ENCODE assay signal across 11 mouse cellular contexts in genomic region chr2:38485409-38485808, GRCm38 (mm10). TPM values are rescaled to one million over a fixed set of nuclear protein-coding genes. Genes with fewer than 3 reads are reported as not detected.
A peak's percentile ranks its signal among the peaks of the same experiment; 100 is the strongest.
DNase-seq lines count a peak whose midpoint lies in the region; ATAC-seq and TF ChIP-seq lines count a peak whose summit lies in the region.
"Had no signal": no experiment of that assay in that cellular context is flagged by ENCODE, and none has a peak within 500 bp of the region (broad histone marks: within the 10 kb centered on the region; RNA-seq: fewer than 3 reads in every experiment).

No protein-coding gene starts in this region.

- no peak overlapping the region for H3K9ac ChIP-seq in embryonic facial prominence, embryonic 14.5 days (ENCODE audit: low read depth, low read length)
- H3K9ac ChIP-seq in liver, postnatal 0 days (replicated peaks), result no peak overlapping the region

- H3K27ac ChIP-seq in heart, embryonic 10.5 days, result 0 out of 2 replicates have a peak overlapping the region, but pooled peaks have one; percentile 49
- peak overlapping the region; percentile 36; the same call in 1 of the 2 replicates for H3K27ac ChIP-seq in layer of hippocampus, adult 2 months
- peak overlapping the region; percentile 56; the same call in 1 of the 2 replicates for H3K27ac ChIP-seq in embryonic facial prominence, embryonic 14.5 days (replicated peaks; ENCODE audit: low read depth, low read length)
- H3K27ac ChIP-seq in liver, postnatal 0 days (ENCODE audit: low read depth), result peak overlapping the region; percentile 94
- H3K27ac ChIP-seq: hindbrain, postnatal 0 days had no signal

- intact Hi-C loops in heart, postnatal 25 days (cut with DNase I), result loop anchor here (5.0 kb wide), 1 partner anchor 47 kb away; no protein-coding TSS in a partner anchor

- no peaks in the 10 kb centered on the region for H3K9me3 ChIP-seq in heart, embryonic 10.5 days
- no peaks in the 10 kb centered on the region for H3K9me3 ChIP-seq in embryonic facial prominence, embryonic 14.5 days (ENCODE audit: control insufficient read depth, low read length)
- no peaks in the 10 kb centered on the region for H3K9me3 ChIP-seq in liver, postnatal 0 days (ENCODE audit: low read length)

- DNase-seq in heart, embryonic 10.5 days (ENCODE audit: low spot score), result no peak
- DNase-seq in heart, postnatal 25 days (ENCODE audit: low spot score), result no peak
- no peak for DNase-seq in layer of hippocampus, adult 2 months (ENCODE audit: low spot score in 2 of 2)
- DNase-seq in layer of hippocampus, adult 11-12 months (ENCODE audit: low spot score), result no peak
- DNase-seq in embryonic facial prominence, embryonic 14.5 days (ENCODE audit: low spot score), result no peak
- no peak for DNase-seq in liver, postnatal 0 days
- no peak for DNase-seq in natural killer cell, adult 2 months (ENCODE audit: low spot score in 2 of 2)
- DNase-seq in right cerebral cortex, postnatal 25 days, result no peak
- DNase-seq: thymus, postnatal 36 days had no signal

- H3K4me2 ChIP-seq in embryonic facial prominence, embryonic 14.5 days (ENCODE audit: low read depth, low read length), result no peak overlapping the region
- peak overlapping the region; percentile 47; the same call in 1 of the 2 replicates for H3K4me2 ChIP-seq in liver, postnatal 0 days (ENCODE audit: low read depth, low read length)

- WGBS in heart, embryonic 10.5 days, result 74% methylated on average over 3 of the region's 3 CpGs
- WGBS in embryonic facial prominence, embryonic 14.5 days, result 82% methylated on average over 3 of the region's 3 CpGs
- 50% methylated on average over 3 of the region's 3 CpGs for WGBS in liver, postnatal 0 days (ENCODE audit: insufficient replicate concordance)

- no peak for TF ChIP-seq CTCF in layer of hippocampus, adult 2 months (conservative IDR thresholded peaks at IDR 0.05)
- no peak for TF ChIP-seq CTCF in liver, postnatal 0 days (IDR thresholded peaks at IDR 0.05; ENCODE audit: low read depth)

- H3K36me3 ChIP-seq in heart, embryonic 10.5 days, result no peaks in the 10 kb centered on the region
- H3K36me3 ChIP-seq in embryonic facial prominence, embryonic 14.5 days (ENCODE audit: control insufficient read depth, insufficient read depth, low read length), result no peaks in the 10 kb centered on the region
- H3K36me3 ChIP-seq in liver, postnatal 0 days (replicated peaks; ENCODE audit: insufficient read depth, low read length), result no peaks in the 10 kb centered on the region

- no peak for ATAC-seq in embryonic facial prominence, embryonic 14.5 days (ENCODE audit: low read depth)
- peak; percentile 27 for ATAC-seq in liver, postnatal 0 days
- ATAC-seq: forebrain, embryonic 16.5 days; hindbrain, postnatal 0 days had no signal

- 0 out of 2 replicates have a peak, but pooled peaks cover 4% of the 10 kb centered on the region for H3K27me3 ChIP-seq in heart, embryonic 10.5 days (ENCODE audit: insufficient read depth, poor library complexity, severe bottlenecking)
- H3K27me3 ChIP-seq in embryonic facial prominence, embryonic 14.5 days (replicated peaks; ENCODE audit: control insufficient read depth, insufficient read depth, low read length), result no peaks in the 10 kb centered on the region
- no peaks in the 10 kb centered on the region for H3K27me3 ChIP-seq in liver, postnatal 0 days (ENCODE audit: insufficient read depth, low read length)

- TF ChIP-seq EP300 in liver, postnatal 0 days (IDR thresholded peaks at IDR 0.05; ENCODE audit: low read depth), result no peak

- no peak overlapping the region for H3K4me3 ChIP-seq in heart, embryonic 10.5 days
- H3K4me3 ChIP-seq in layer of hippocampus, adult 2 months, result no peak overlapping the region
- no peak overlapping the region for H3K4me3 ChIP-seq in embryonic facial prominence, embryonic 14.5 days (ENCODE audit: low read depth, low read length)
- no peak overlapping the region for H3K4me3 ChIP-seq in liver, postnatal 0 days (ENCODE audit: low read depth, low read length)

- H3K4me1 ChIP-seq in heart, embryonic 10.5 days, result peaks cover 27% of the 10 kb centered on the region
- H3K4me1 ChIP-seq in embryonic facial prominence, embryonic 14.5 days (ENCODE audit: control insufficient read depth, insufficient read depth, low read length), result no peaks in the 10 kb centered on the region
- H3K4me1 ChIP-seq in liver, postnatal 0 days (ENCODE audit: insufficient read depth), result peaks cover 33% of the 10 kb centered on the region

RNA-seq across cellular contexts. Expression of gene Nek6, which starts 26.0 kb away (rescaled TPM):
- 74.7 and 90.1 TPM in 2 replicates for polyA plus RNA-seq in heart, embryonic 10.5 days (2016; fragmentation: Nextera tagmentation; extraction: Ambion mirVana)
- total RNA-seq in heart, postnatal 25 days (2021), result 1 to 10 TPM; 3.4 to 4.3 TPM
- total RNA-seq in layer of hippocampus, adult 2 months (2021), result 10 to 100 TPM; 41.6 to 44.8 TPM
- 95.1 and 117 TPM in 2 replicates for polyA plus RNA-seq in embryonic facial prominence, embryonic 14.5 days (2014; fragmentation: Nextera tagmentation; extraction: Ambion mirVana)
- 30.6 and 39.7 TPM in 2 replicates for polyA plus RNA-seq in liver, postnatal 0 days (2015; fragmentation: Nextera tagmentation; extraction: Ambion mirVana)

Comparison
In these comparisons a context has a peak if more than half of its experiments do, and no peak if none do; other contexts are left out.
1. H3K27ac ChIP-seq: peak in every context shown above with its lines; median percentile 94 in liver, postnatal 0 days; 56 in embryonic facial prominence, embryonic 14.5 days; 49 in heart, embryonic 10.5 days; 36 in layer of hippocampus, adult 2 months.